Mouse (Mus musculus) liver, embryonic 16.5 days (tissue): ENCODE data around the gene Card19. TPM values are rescaled to one million over a fixed set of nuclear protein-coding genes. Genes with fewer than 3 reads are reported as not detected.

Experiments
- ATAC-seq: fragments of 200-750 bp; cut with Nextera tagmentation; 2 replicates; pipeline ENCODE4 v1.8.0; 2017; ENCODE audit warnings: low read depth, mild to moderate bottlenecking, moderate number of reproducible peaks, moderate library complexity
- H3K27ac ChIP-seq: fragments of 300-500 bp; sonication (generic); 2 replicates; pipeline ENCODE4 v1.5.1; 2014; ENCODE audit warnings: mild to moderate bottlenecking, low read length
- H3K27me3 ChIP-seq: fragments of 300-500 bp; sonication (generic); 2 replicates; pipeline ENCODE4 v1.6.1; 2014; ENCODE audit warnings: low read depth, low read length, mixed read lengths; ENCODE audit not compliant: control insufficient read depth, insufficient read depth
- H3K36me3 ChIP-seq: fragments of 300-500 bp; sonication (generic); 2 replicates; pipeline ENCODE4 v1.6.1; 2014; ENCODE audit warnings: mild to moderate bottlenecking; ENCODE audit not compliant: control insufficient read depth, insufficient read depth
- H3K4me1 ChIP-seq: fragments of 300-500 bp; sonication (generic); 2 replicates; pipeline ENCODE4 v1.6.1; 2014; ENCODE audit warnings: low read depth, low read length, mixed read lengths; ENCODE audit not compliant: control insufficient read depth
- H3K4me2 ChIP-seq: fragments of 300-500 bp; sonication (generic); 2 replicates; pipeline ENCODE4 v1.6.1; 2014; ENCODE audit warnings: low read depth, low read length, mixed read lengths
- H3K4me3 ChIP-seq: fragments of 300-500 bp; sonication (generic); 2 replicates; pipeline ENCODE4 v1.5.1; 2014; ENCODE audit warnings: low read depth, mild to moderate bottlenecking, low read length
- H3K9ac ChIP-seq: fragments of 300-500 bp; sonication (generic); 2 replicates; pipeline ENCODE4 v1.6.1; 2014; ENCODE audit warnings: low read depth, low read length
- H3K9me3 ChIP-seq: fragments of 300-500 bp; sonication (generic); replicated peaks from 2 replicates; pipeline ENCODE4 v1.6.1; 2016; ENCODE audit warnings: low read length; ENCODE audit not compliant: control insufficient read depth
- WGBS: fragments of 180-500 bp; shearing (Covaris S2); extraction: QIAGEN DNeasy Blood & Tissue Kit; methylation state at CpG from one replicate; pipeline ENCODE4 v1.1.7; 2014; ENCODE audit not compliant: insufficient replicate concordance; 5-methylcytosine and 5-hydroxymethylcytosine counted together
- polyA plus RNA-seq: library from polyadenylated mRNA; unstranded; fragments of >200 nt; fragmentation: Nextera tagmentation; extraction: Ambion mirVana; gene quantifications from 2 replicates; pipeline ENCODE4 v1.2.1, GENCODE M21; 2015

Card19 gene
- polyA plus RNA-seq, 1 experiment from 2014 or later, result 18.2 TPM

- Histone ChIP-seq H3K9me3 (no peaks in the 10 kb centered on the region), H3K9ac (no peak overlapping the region), H3K4me3 (no peak overlapping the region), H3K4me1 (no peaks in the 10 kb centered on the region; the same call in 1 of the 2 replicates), H3K4me2 (no peak overlapping the region), H3K27me3 (no peaks in the 10 kb centered on the region), H3K36me3 (no peaks in the 10 kb centered on the region), H3K27ac (no peak overlapping the region)
- 67% methylated on average over 10 of the region's 10 CpGs for WGBS
- no peak for ATAC-seq
Measured at GRCm38 (mm10) chr13:49175509-49175908, 40.3 kb downstream of the Card19 start.

GRCm38 (mm10) chr13:49172971-49173596 lies 42.8 kb downstream of the Card19 start:
- 4% methylated on average over 12 of the region's 12 CpGs for WGBS
- no peaks in the 10 kb centered on the region for H3K27me3 ChIP-seq
- H3K9ac ChIP-seq, result no peak overlapping the region
- H3K4me1 ChIP-seq, result no peaks in the 10 kb centered on the region; the same call in 1 of the 2 replicates
- no peak overlapping the region for H3K4me3 ChIP-seq
- no peak overlapping the region for H3K27ac ChIP-seq
- ATAC-seq, result 0 out of 2 replicates have a peak, but pooled peaks have one; percentile 35
- H3K9me3 ChIP-seq, result no peaks in the 10 kb centered on the region
- H3K4me2 ChIP-seq, result no peak overlapping the region
- no peaks in the 10 kb centered on the region for H3K36me3 ChIP-seq

- Histone ChIP-seq H3K9me3 (no peaks in the 10 kb centered on the region), H3K27me3 (no peaks in the 10 kb centered on the region), H3K36me3 (no peaks in the 10 kb centered on the region), H3K4me3 (no peak overlapping the region), H3K27ac (no peak overlapping the region), H3K9ac (no peak overlapping the region), H3K4me2 (no peak overlapping the region), H3K4me1 (no peaks in the 10 kb centered on the region; the same call in 1 of the 2 replicates)
- 71% methylated on average over 7 of the region's 7 CpGs for WGBS
- no peak for ATAC-seq
Measured at GRCm38 (mm10) chr13:49172335-49172734, 43.5 kb downstream of the Card19 start.

- no peak overlapping the region for H3K27ac ChIP-seq
- H3K36me3 ChIP-seq, result no peaks in the 10 kb centered on the region
- H3K4me2 ChIP-seq, result no peak overlapping the region
- 27% methylated on average over 1 of the region's 1 CpGs for WGBS
- H3K9ac ChIP-seq, result no peak overlapping the region
- no peak for ATAC-seq
- no peaks in the 10 kb centered on the region; the same call in 1 of the 2 replicates for H3K4me1 ChIP-seq
- H3K9me3 ChIP-seq, result no peaks in the 10 kb centered on the region
- H3K4me3 ChIP-seq, result no peak overlapping the region
- no peaks in the 10 kb centered on the region for H3K27me3 ChIP-seq
Measured at GRCm38 (mm10) chr13:49171729-49172128, 44.1 kb downstream of the Card19 start.

GRCm38 (mm10) chr13:49170623-49171022 lies 45.2 kb downstream of the Card19 start:
- Histone ChIP-seq H3K27me3 (no peaks in the 10 kb centered on the region), H3K9me3 (no peaks in the 10 kb centered on the region), H3K36me3 (no peaks in the 10 kb centered on the region), H3K27ac (no peak overlapping the region), H3K9ac (no peak overlapping the region), H3K4me3 (no peak overlapping the region), H3K4me2 (no peak overlapping the region), H3K4me1 (no peaks in the 10 kb centered on the region; the same call in 1 of the 2 replicates)
- no peak for ATAC-seq
- WGBS, result 82% methylated on average over 11 of the region's 11 CpGs

GRCm38 (mm10) chr13:49169448-49170207 lies 46.2 kb downstream of the Card19 start:
- Histone ChIP-seq H3K9me3 (no peaks in the 10 kb centered on the region), H3K4me1 (no peaks in the 10 kb centered on the region; the same call in 1 of the 2 replicates), H3K27ac (no peak overlapping the region), H3K27me3 (no peaks in the 10 kb centered on the region), H3K4me3 (no peak overlapping the region), H3K9ac (no peak overlapping the region), H3K4me2 (no peak overlapping the region), H3K36me3 (no peaks in the 10 kb centered on the region)
- peak; percentile 50; the same call in 1 of the 2 replicates for ATAC-seq
- 21% methylated on average over 17 of the region's 17 CpGs for WGBS

GRCm38 (mm10) chr13:49167081-49167480 lies 48.8 kb downstream of the Card19 start:
- no peak overlapping the region for H3K27ac ChIP-seq
- WGBS, result 45% methylated on average over 9 of the region's 9 CpGs
- H3K9ac ChIP-seq, result no peak overlapping the region
- no peak for ATAC-seq
- no peak overlapping the region for H3K4me2 ChIP-seq
- H3K4me3 ChIP-seq, result no peak overlapping the region
- no peaks in the 10 kb centered on the region; the same call in 1 of the 2 replicates for H3K4me1 ChIP-seq
- H3K9me3 ChIP-seq, result no peaks in the 10 kb centered on the region
- no peaks in the 10 kb centered on the region for H3K27me3 ChIP-seq
- H3K36me3 ChIP-seq, result no peaks in the 10 kb centered on the region

- 21% methylated on average over 7 of the region's 7 CpGs for WGBS
- no peaks in the 10 kb centered on the region for H3K9me3 ChIP-seq
- no peak overlapping the region for H3K4me2 ChIP-seq
- no peaks in the 10 kb centered on the region for H3K4me1 ChIP-seq
- no peak overlapping the region for H3K27ac ChIP-seq
- H3K9ac ChIP-seq, result no peak overlapping the region
- ATAC-seq, result no peak
- no peaks in the 10 kb centered on the region for H3K27me3 ChIP-seq
- no peak overlapping the region for H3K4me3 ChIP-seq
- H3K36me3 ChIP-seq, result no peaks in the 10 kb centered on the region
Measured at GRCm38 (mm10) chr13:49163645-49164044, 52.2 kb downstream of the Card19 start.

- Histone ChIP-seq H3K36me3 (no peaks in the 10 kb centered on the region), H3K4me1 (no peaks in the 10 kb centered on the region), H3K9me3 (no peaks in the 10 kb centered on the region), H3K4me3 (no peak overlapping the region), H3K4me2 (no peak overlapping the region), H3K27ac (no peak overlapping the region), H3K9ac (no peak overlapping the region), H3K27me3 (no peaks in the 10 kb centered on the region)
- 12% methylated on average over 4 of the region's 4 CpGs for WGBS
- ATAC-seq, result no peak
Measured at GRCm38 (mm10) chr13:49162722-49163121, 53.1 kb downstream of the Card19 start.
